Mouse (Mus musculus) lung, adult 2 months (tissue): Measurements from ENCODE around the gene Nr6a1.

Experiments
- CTCF ChIP-seq: fragments of 200-500 bp; IDR thresholded peaks from 2 replicates; pipeline ENCODE4 v1.5.1; 2011; ENCODE audit warnings: mild to moderate bottlenecking, low read length, control low read depth; ENCODE audit not compliant: insufficient read depth
- POLR2A ChIP-seq: fragments of 200-500 bp; IDR thresholded peaks from 2 replicates; pipeline ENCODE4 v1.6.1; 2011; ENCODE audit warnings: low read depth, mild to moderate bottlenecking, control low read depth, low read length, borderline replicate concordance; ENCODE audit errors: extremely low read depth

GRCm38 (mm10) chr2:38767177-38767931, 160.1 kb downstream of the Nr6a1 start:
- TF ChIP-seq POLR2A: no peak
- no peak for TF ChIP-seq CTCF
